Mouse (Mus musculus) ES-E14 (cell line): Measurements from ENCODE around the gene Rlbp1. TPM values are rescaled to one million over a fixed set of nuclear protein-coding genes. Genes with fewer than 3 reads are reported as not detected.

Source experiments
- DNase-seq: peaks from one replicate; pipeline ENCODE4 v3.0.0-alpha.2; 2013; ENCODE audit warnings: low read depth, low spot score
- H3K27ac ChIP-seq: 2 replicates; pipeline ENCODE4 v1.5.1; 2012; ENCODE audit warnings: low read depth, mild to moderate bottlenecking, low read length, moderate library complexity, mixed read lengths; ENCODE audit not compliant: poor library complexity, insufficient read depth, severe bottlenecking
- H3K36me3 ChIP-seq: 2 replicates; pipeline ENCODE4 v1.6.1; 2012; ENCODE audit warnings: mild to moderate bottlenecking, low read length, moderate library complexity, mixed read lengths; ENCODE audit not compliant: control insufficient read depth, poor library complexity, insufficient read depth, severe bottlenecking
- H3K4me1 ChIP-seq, 2 experiments: fragments of 150-350 bp in 1 of 2; sonication (generic) in 1 of 2; 2 replicates each; pipeline ENCODE4 v1.6.1; 2012; ENCODE audit warnings: low read length in 2 of 2, mild to moderate bottlenecking in 1 of 2, mixed read lengths in 1 of 2; ENCODE audit not compliant: control insufficient read depth in 2 of 2, insufficient read depth in 2 of 2, poor library complexity in 1 of 2
- H3K4me3 ChIP-seq, 2 experiments: fragments of 150-350 bp in 1 of 2; sonication (generic) in 1 of 2; 2 replicates each; pipeline ENCODE4 v1.5.1; 2012; ENCODE audit warnings: low read length in 2 of 2, low read depth in 1 of 2, mild to moderate bottlenecking in 1 of 2, mixed read lengths in 1 of 2; ENCODE audit not compliant: insufficient read depth in 1 of 2, poor library complexity in 1 of 2, severe bottlenecking in 1 of 2
- H3K9ac ChIP-seq: 2 replicates; pipeline ENCODE4 v1.6.1; 2012; ENCODE audit warnings: low read depth, mild to moderate bottlenecking, low read length, mixed read lengths; ENCODE audit not compliant: poor library complexity, insufficient read depth, severe bottlenecking
- H3K9me3 ChIP-seq: fragments of 150-350 bp; sonication (generic); 2 replicates; pipeline ENCODE4 v1.6.1; 2012; ENCODE audit warnings: low read depth, mild to moderate bottlenecking, low read length; ENCODE audit not compliant: control insufficient read depth, insufficient read depth
- CHD2 ChIP-seq: IDR thresholded peaks from 2 replicates; pipeline ENCODE4 v1.6.1; 2014; ENCODE audit warnings: mild to moderate bottlenecking, low read depth, low read length, inconsistent platforms
- HCFC1 ChIP-seq: IDR thresholded peaks from 2 replicates; pipeline ENCODE4 v1.6.1; 2012; ENCODE audit warnings: low read length, inconsistent platforms, borderline replicate concordance; ENCODE audit not compliant: insufficient read depth
- MAFK ChIP-seq: IDR thresholded peaks from 2 replicates; pipeline ENCODE4 v1.6.1; 2014; ENCODE audit warnings: mild to moderate bottlenecking, low read depth, low read length, inconsistent platforms; ENCODE audit not compliant: insufficient read depth
- ZC3H11A ChIP-seq: IDR thresholded peaks from 2 replicates; pipeline ENCODE4 v1.6.1; 2012; ENCODE audit warnings: low read depth, mild to moderate bottlenecking, inconsistent platforms, low read length, borderline replicate concordance
- ZNF384 ChIP-seq: IDR thresholded peaks from 2 replicates; pipeline ENCODE4 v1.6.1; 2012; ENCODE audit warnings: low read depth, low read length, inconsistent platforms
- in situ Hi-C, 2 experiments: fragments of 600-800 bp; cut with MboI; formaldehyde crosslinking; loops; one replicate each; pipeline ENCODE4 v1.15.1; 2025; ENCODE audit warnings: low sequenced_read_pairs in 2 of 2, inconsistent platforms in 1 of 2; ENCODE audit not compliant: unreplicated experiment in 2 of 2
- total RNA-seq: library from RNA; depleted of rRNA; stranded (reverse); fragments of 300-350 nt; gene quantifications from 2 replicates; pipeline ENCODE4 v1.2.3, GENCODE M21; 2012

The Rlbp1 gene
- total RNA-seq, 1 experiment, result 5.9 TPM

DNA sequence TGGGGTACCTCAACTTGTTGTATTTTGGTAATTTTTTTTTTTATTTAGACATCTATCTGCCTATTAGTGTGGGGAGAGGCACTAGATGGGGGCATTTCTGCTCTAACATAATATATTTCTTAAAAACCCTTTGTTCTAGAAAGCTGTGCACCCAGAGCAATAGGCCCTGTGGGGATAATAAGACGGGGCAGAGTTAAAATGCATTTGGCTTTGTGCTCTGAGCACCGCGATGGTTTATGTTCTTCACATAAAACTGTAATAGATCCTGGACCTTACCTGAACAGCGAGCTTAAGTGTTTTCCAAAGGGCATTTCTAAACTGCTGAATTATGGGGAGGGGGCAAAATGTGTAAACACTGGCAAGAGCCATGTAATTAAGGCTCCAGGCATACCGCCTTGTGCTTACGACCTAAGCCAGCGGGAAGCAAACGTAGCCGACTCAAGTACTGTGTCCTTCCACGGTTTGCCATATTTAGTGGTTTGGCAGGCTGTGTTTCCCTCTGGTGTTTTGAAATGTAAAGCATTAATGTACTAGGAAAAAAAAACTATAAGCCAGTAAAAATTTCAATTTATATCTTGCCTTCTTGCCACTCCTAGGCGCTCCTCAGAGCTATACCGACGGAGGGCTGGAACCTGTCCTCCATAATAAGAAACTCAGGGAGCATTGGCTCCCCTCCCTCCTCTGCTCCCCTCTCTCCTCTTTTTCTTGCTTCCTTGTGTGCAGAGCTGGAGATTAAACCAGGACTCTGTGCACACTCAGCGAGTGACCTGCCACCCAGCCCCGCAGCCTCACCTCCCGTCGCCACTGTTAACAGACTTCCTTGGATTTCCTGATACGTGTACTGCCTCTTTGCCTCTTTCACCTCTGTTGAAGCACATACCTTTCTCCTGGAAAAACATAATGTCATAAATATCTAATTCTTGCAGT, 27.9 kb upstream of the Rlbp1 start:
- no peak for DNase-seq
- in situ Hi-C loops, result no loop called here
- H3K36me3 ChIP-seq, result peaks cover 24% of the 10 kb centered on the region
- peaks cover 0 to 2% of the 10 kb centered on the region in 2 experiments; a peak in 1 of 4 replicates for H3K4me1 ChIP-seq
- H3K27ac ChIP-seq, result no peak overlapping the region
- TF ChIP-seq HCFC1 (no peak), ZC3H11A (no peak), MAFK (no peak), CHD2 (no peak), ZNF384 (no peak)
- H3K9ac ChIP-seq, result no peak overlapping the region
- no peaks in the 10 kb centered on the region for H3K9me3 ChIP-seq
- H3K4me3 ChIP-seq, result no peak overlapping the region

DNA sequence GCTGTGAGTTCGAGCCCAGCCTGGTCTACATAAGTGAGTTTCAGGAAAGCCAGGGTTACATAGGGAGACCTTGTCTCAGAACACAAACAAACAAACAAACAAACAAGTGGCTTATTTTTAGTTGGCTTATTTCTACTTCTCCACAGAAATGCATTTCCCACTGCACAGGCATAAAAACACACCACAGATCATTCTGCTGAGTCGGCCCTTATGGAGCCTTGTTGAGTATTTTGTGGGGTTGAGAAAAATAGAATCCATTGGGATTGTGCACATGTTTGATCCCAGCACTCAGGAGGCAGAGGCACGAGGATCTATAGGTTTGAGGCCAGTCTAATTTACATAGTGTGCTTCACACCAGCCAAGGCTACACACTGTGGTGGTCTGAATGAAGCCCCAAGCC, 13.4 kb upstream of the Rlbp1 start:
- no peak for TF ChIP-seq ZC3H11A
- 0 out of 2 replicates have a peak, but pooled peaks have one; percentile 50 for TF ChIP-seq MAFK
- no peak for DNase-seq
- Histone ChIP-seq H3K36me3 (peaks cover 6% of the 10 kb centered on the region; the same call in 1 of the 2 replicates), H3K9me3 (no peaks in the 10 kb centered on the region), H3K4me3 (no peak overlapping the region), H3K4me1 (peaks cover 8 to 10% of the 10 kb centered on the region in 2 experiments; a peak in 3 of 4 replicates), H3K27ac (no peak overlapping the region; the same call in 1 of the 2 replicates), H3K9ac (no peak overlapping the region)
- in situ Hi-C loops, result no loop called here

DNA sequence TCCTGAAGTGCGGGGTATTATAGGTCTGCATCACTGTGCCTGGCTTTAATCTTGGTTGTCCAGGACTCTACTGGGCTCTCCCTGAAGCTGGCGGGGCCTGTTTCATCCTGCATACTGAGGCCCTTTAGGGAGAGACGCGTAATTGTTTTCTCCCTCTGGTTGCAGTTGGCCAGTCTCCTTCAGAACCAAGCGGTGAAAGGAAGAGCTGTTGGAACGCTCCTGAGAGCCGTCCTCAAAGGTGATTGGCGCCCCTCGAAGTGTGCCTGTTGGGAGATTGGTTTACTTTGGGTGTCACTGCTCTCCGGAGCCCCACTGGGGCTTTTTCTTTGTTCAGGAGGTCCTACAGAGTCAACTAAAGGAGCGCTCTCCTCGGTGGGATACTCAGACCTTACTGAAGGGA, 12.1 kb upstream of the Rlbp1 start:
- in situ Hi-C loops, result no loop called here

DNA sequence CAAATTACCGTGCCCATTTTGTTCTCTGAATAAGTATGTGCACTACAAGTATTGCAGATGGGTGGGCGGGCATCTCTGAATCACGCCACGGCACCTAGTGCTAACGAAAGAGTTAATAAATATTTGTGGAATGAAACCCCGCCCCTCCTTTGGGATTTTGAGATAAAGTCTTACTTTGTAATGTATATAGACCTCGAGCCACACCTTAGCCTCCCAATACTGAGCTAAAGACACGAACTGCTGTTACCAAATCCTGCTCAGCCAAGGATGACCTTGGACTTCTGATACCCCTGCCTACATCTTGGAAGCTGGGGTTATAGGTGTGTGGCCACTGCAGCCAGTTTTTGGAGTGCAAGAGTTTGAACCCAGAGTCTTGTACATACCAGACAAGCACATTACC, 11.6 kb upstream of the Rlbp1 start:
- no peak for DNase-seq
- H3K9ac ChIP-seq, result peak overlapping the region; percentile 63; the same call in 1 of the 2 replicates

More for the DNA sequence above, 12.1 kb upstream of the Rlbp1 start:
- Histone ChIP-seq H3K9me3 (no peaks in the 10 kb centered on the region), H3K9ac (peak overlapping the region; percentile 55; the same call in 1 of the 2 replicates), H3K36me3 (peaks cover 6% of the 10 kb centered on the region; the same call in 1 of the 2 replicates), H3K27ac (peak overlapping the region; percentile 89), H3K4me3 (peak overlapping the region; percentile 30 to 36), H3K4me1 (peaks cover 9 to 16% of the 10 kb centered on the region in 2 experiments; a peak in 3 of 4 replicates)
- no peak for TF ChIP-seq CHD2
- no peak for TF ChIP-seq ZNF384
- TF ChIP-seq HCFC1, result no peak
- TF ChIP-seq ZC3H11A, result no peak
- TF ChIP-seq MAFK, result no peak
- DNase-seq, result no peak

More for the DNA sequence above, 11.6 kb upstream of the Rlbp1 start:
- H3K4me1 ChIP-seq, result peaks cover 9 to 18% of the 10 kb centered on the region in 2 experiments; a peak in 3 of 4 replicates
- H3K27ac ChIP-seq, result peak overlapping the region; percentile 89
- H3K4me3 ChIP-seq, result peak overlapping the region; percentile 32 to 41; a peak in 3 of 4 replicates
- no peaks in the 10 kb centered on the region for H3K9me3 ChIP-seq
- peaks cover 4% of the 10 kb centered on the region; the same call in 1 of the 2 replicates for H3K36me3 ChIP-seq
- TF ChIP-seq CHD2 (no peak), ZNF384 (no peak), MAFK (no peak), HCFC1 (no peak), ZC3H11A (no peak)
- in situ Hi-C loops, result no loop called here
